Mouse (Mus musculus): Measurements from ENCODE around the gene Gtf2ird2. TPM values are rescaled to one million over a fixed set of nuclear protein-coding genes. Genes with fewer than 3 reads are reported as not detected.

The Gtf2ird2 gene
- polyA plus RNA-seq, 1 experiment from 2014 or later: 11.4 TPM

- 89% methylated on average over 6 of the region's 6 CpGs for WGBS
- peaks cover 60% of the 10 kb centered on the region for H3K36me3 ChIP-seq
- H3K4me3 ChIP-seq: no peak overlapping the region
- ATAC-seq (ENCODE audit: insufficient number of reproducible peaks, insufficient read depth, low FRiP score, low TSS enrichment): no peak
- H3K4me1 ChIP-seq: peaks cover 31% of the 10 kb centered on the region
- H3K9ac ChIP-seq: no peak overlapping the region
- no peak overlapping the region for H3K27ac ChIP-seq
- H3K4me2 ChIP-seq (replicated peaks): no peak overlapping the region
- H3K9me3 ChIP-seq: no peaks in the 10 kb centered on the region
- no peaks in the 10 kb centered on the region for H3K27me3 ChIP-seq
Observed at GRCm38 (mm10) chr5:134236796-134237195, 53.0 kb downstream of the Gtf2ird2 start.

GRCm38 (mm10) chr5:134237508-134237907, 53.7 kb downstream of the Gtf2ird2 start:
- 95% methylated on average over 11 of the region's 11 CpGs for WGBS
- Histone ChIP-seq H3K9me3 (no peaks in the 10 kb centered on the region), H3K4me1 (peaks cover 27% of the 10 kb centered on the region), H3K27me3 (no peaks in the 10 kb centered on the region), H3K36me3 (peaks cover 67% of the 10 kb centered on the region), H3K4me3 (no peak overlapping the region), H3K27ac (no peak overlapping the region), H3K9ac (no peak overlapping the region), H3K4me2 (replicated peaks) (no peak overlapping the region)
- ATAC-seq (ENCODE audit: insufficient number of reproducible peaks, insufficient read depth, low FRiP score, low TSS enrichment): no peak

GRCm38 (mm10) chr5:134237936-134238760, 54.3 kb downstream of the Gtf2ird2 start:
- ATAC-seq (ENCODE audit: insufficient number of reproducible peaks, insufficient read depth, low FRiP score, low TSS enrichment): no peak
- no peak overlapping the region for H3K4me2 ChIP-seq (replicated peaks)
- H3K4me3 ChIP-seq: no peak overlapping the region
- peaks cover 27% of the 10 kb centered on the region for H3K4me1 ChIP-seq
- no peak overlapping the region for H3K9ac ChIP-seq
- H3K27ac ChIP-seq: 0 out of 2 replicates have a peak overlapping the region, but pooled peaks have one; percentile 23
- 80% methylated on average over 28 of the region's 28 CpGs for WGBS
- no peaks in the 10 kb centered on the region for H3K9me3 ChIP-seq
- no peaks in the 10 kb centered on the region for H3K27me3 ChIP-seq
- peaks cover 73% of the 10 kb centered on the region for H3K36me3 ChIP-seq

DNA sequence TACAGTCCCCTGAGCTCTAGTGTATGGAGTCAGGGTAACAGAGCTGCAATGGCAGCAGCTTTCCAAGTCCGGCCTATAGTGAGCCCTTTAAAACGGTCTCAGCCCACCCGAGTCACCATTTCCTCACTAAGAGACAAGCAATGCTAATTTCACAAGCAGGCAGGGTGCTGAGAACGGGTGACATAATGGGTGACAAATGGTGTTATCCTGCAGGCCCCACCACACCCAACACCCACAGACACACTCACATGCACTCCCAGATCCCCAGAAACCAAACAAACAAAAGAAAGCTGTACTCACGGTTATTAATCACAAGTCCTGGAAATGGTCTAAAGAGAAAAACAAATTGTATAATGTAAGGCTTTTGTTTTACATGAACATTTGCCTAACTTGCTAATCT, 58.0 kb downstream of the Gtf2ird2 start:
- H3K36me3 ChIP-seq: peaks cover 100% of the 10 kb centered on the region
- no peaks in the 10 kb centered on the region for H3K4me1 ChIP-seq
- H3K4me3 ChIP-seq: no peak overlapping the region
- H3K9me3 ChIP-seq: no peaks in the 10 kb centered on the region
- H3K4me2 ChIP-seq (replicated peaks): no peak overlapping the region
- ATAC-seq (ENCODE audit: insufficient number of reproducible peaks, insufficient read depth, low FRiP score, low TSS enrichment): no peak
- H3K9ac ChIP-seq: no peak overlapping the region
- H3K27me3 ChIP-seq: no peaks in the 10 kb centered on the region
- H3K27ac ChIP-seq: no peak overlapping the region
- WGBS: 85% methylated on average over 5 of the region's 5 CpGs

DNA sequence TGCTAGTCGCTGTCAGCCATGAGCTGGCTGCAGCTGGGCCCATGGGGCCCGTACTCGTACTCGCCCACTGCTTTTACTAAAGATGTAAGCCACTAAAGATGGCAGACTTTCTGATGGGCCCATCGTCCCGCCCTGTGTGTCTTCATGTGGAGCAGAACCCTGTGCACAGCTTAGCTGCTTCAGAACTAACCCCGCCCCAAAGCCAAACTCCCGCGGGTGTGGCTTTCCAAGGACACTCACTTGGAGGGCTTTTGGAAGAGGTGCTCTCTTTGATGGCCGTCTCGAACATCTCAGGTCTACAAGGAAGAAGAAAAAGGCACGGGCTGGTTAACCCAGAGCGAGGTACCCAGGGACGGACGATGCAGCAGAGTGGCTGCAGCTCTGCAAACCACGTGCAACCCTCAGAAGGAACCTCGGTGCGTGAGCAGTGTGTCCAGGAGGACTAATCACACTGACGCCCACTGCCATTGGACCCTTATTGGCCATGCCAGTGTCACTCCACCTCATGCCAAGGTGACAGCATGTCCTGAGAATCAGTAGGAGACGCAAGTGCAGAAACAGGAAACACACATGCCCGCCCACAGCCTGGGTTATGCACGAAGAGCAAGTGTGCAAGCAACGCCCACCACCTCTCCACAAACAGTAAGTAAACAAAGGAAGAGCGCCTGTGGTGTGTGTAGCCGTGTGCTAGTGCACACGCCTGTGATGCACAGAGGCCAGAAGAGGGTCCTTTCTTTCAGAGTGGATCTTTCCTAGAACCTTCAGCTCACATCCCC, 60.0 kb downstream of the Gtf2ird2 start:
- ATAC-seq (ENCODE audit: insufficient number of reproducible peaks, insufficient read depth, low FRiP score, low TSS enrichment): no peak

GRCm38 (mm10) chr5:134244890-134245289, 61.1 kb downstream of the Gtf2ird2 start:
- Histone ChIP-seq H3K4me2 (replicated peaks) (no peak overlapping the region), H3K27me3 (no peaks in the 10 kb centered on the region), H3K36me3 (peaks cover 100% of the 10 kb centered on the region), H3K9ac (no peak overlapping the region), H3K9me3 (no peaks in the 10 kb centered on the region), H3K27ac (no peak overlapping the region), H3K4me1 (no peaks in the 10 kb centered on the region), H3K4me3 (no peak overlapping the region)
- WGBS: 93% methylated on average over 5 of the region's 5 CpGs
- no peak for ATAC-seq (ENCODE audit: insufficient number of reproducible peaks, insufficient read depth, low FRiP score, low TSS enrichment)

More for the DNA sequence above, 60.0 kb downstream of the Gtf2ird2 start:
- Histone ChIP-seq H3K4me1 (no peaks in the 10 kb centered on the region), H3K9me3 (no peaks in the 10 kb centered on the region), H3K27me3 (no peaks in the 10 kb centered on the region), H3K36me3 (peaks cover 100% of the 10 kb centered on the region), H3K27ac (no peak overlapping the region), H3K9ac (no peak overlapping the region), H3K4me2 (replicated peaks) (no peak overlapping the region), H3K4me3 (no peak overlapping the region)
- WGBS: 94% methylated on average over 26 of the region's 26 CpGs

DNA sequence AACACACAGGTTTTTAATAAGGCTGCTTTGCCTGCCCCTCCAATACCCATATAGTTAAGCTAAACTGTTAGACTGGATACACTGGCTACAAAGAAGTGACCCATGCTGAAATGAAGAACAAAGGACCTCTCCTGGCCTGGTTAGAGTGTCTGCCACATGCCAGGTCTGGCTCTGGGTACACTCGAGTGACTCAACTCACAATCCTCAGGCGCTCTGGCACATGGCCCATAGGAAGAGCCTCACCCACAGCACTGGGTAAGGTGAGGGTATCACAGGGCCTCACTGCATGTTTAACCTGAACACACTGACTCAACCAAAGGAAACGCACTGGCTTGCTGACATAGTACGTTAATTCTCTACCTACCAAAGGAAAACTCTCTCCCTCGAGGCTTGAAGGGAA, 62.3 kb downstream of the Gtf2ird2 start:
- H3K9me3 ChIP-seq: no peaks in the 10 kb centered on the region
- H3K27ac ChIP-seq: no peak overlapping the region
- WGBS: 90% methylated on average over 5 of the region's 5 CpGs
- no peak overlapping the region for H3K4me3 ChIP-seq
- peaks cover 100% of the 10 kb centered on the region for H3K36me3 ChIP-seq
- H3K9ac ChIP-seq: no peak overlapping the region
- ATAC-seq (ENCODE audit: insufficient number of reproducible peaks, insufficient read depth, low FRiP score, low TSS enrichment): no peak
- H3K4me2 ChIP-seq (replicated peaks): no peak overlapping the region
- H3K4me1 ChIP-seq: no peaks in the 10 kb centered on the region
- no peaks in the 10 kb centered on the region for H3K27me3 ChIP-seq

DNA sequence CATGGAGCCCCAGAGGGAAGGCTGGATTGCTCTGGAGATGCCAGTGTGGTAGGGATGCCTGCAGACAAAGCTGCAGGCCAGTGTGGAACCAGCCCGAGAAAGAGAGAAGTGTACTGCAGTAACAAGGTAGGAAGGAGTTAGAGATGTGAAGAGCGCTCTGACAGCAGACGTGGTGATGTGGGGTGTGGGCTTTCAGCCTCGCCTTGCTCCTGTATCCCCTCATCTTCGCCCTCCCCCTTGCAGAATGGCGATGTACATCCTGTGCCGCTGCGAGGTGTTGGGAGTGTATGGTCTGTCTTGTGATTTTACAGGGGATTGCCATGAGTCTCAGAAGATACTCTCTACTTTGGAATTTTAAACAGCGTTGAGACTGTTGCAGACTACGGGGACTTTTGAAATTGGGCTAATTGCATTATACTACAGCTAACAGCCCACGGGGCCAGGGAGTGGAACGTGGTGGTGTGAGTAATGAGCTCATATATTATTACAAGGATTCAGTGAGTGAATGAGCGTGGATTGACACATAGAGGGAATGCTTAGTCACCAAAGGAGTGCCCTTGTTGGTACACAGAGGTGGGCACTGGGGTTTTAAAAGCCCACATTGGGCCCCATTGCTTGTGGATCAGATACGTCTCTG, 64.9 kb downstream of the Gtf2ird2 start:
- ATAC-seq (ENCODE audit: insufficient number of reproducible peaks, insufficient read depth, low FRiP score, low TSS enrichment): no peak
- H3K9me3 ChIP-seq: no peaks in the 10 kb centered on the region
- H3K27me3 ChIP-seq: no peaks in the 10 kb centered on the region
- no peak overlapping the region for H3K9ac ChIP-seq
- H3K4me3 ChIP-seq: no peak overlapping the region
- peaks cover 99% of the 10 kb centered on the region for H3K36me3 ChIP-seq
- no peaks in the 10 kb centered on the region for H3K4me1 ChIP-seq
- no peak overlapping the region for H3K27ac ChIP-seq
- H3K4me2 ChIP-seq (replicated peaks): no peak overlapping the region
- WGBS: 86% methylated on average over 14 of the region's 14 CpGs

- Histone ChIP-seq H3K4me1 (no peaks in the 10 kb centered on the region), H3K9me3 (no peaks in the 10 kb centered on the region), H3K9ac (no peak overlapping the region), H3K27ac (no peak overlapping the region), H3K4me2 (replicated peaks) (no peak overlapping the region), H3K36me3 (peaks cover 99% of the 10 kb centered on the region), H3K4me3 (no peak overlapping the region), H3K27me3 (no peaks in the 10 kb centered on the region)
- no peak for ATAC-seq (ENCODE audit: insufficient number of reproducible peaks, insufficient read depth, low FRiP score, low TSS enrichment)
- 89% methylated on average over 8 of the region's 8 CpGs for WGBS
Observed at GRCm38 (mm10) chr5:134249245-134249649, 65.4 kb downstream of the Gtf2ird2 start.

DNA sequence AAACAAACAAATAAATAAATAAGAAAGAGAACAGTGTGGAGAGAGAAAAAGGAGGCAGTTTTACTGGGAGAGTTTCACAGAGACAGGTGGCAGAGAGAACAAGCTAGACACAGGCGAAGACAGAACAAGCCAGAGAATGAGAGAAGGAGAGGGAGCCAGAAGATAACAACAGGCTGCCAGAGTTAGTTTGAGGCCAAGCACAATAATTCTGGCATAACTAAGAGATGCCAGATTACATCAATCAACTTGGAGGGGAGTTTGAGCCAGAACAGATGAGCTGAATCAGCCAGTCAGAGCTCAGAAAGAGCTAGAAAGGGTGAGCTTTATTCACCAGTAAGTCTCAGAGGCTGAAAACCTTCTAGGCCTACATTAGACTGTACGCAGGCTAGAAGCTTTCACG, 66.8 kb downstream of the Gtf2ird2 start:
- H3K9ac ChIP-seq: no peak overlapping the region
- no peaks in the 10 kb centered on the region for H3K4me1 ChIP-seq
- no peak overlapping the region for H3K27ac ChIP-seq
- H3K4me3 ChIP-seq: no peak overlapping the region
- no peaks in the 10 kb centered on the region for H3K27me3 ChIP-seq
- ATAC-seq (ENCODE audit: insufficient number of reproducible peaks, insufficient read depth, low FRiP score, low TSS enrichment): no peak
- peaks cover 99% of the 10 kb centered on the region for H3K36me3 ChIP-seq
- no peaks in the 10 kb centered on the region for H3K9me3 ChIP-seq
- WGBS: 97% methylated on average over 3 of the region's 3 CpGs
- no peak overlapping the region for H3K4me2 ChIP-seq (replicated peaks)

GRCm38 (mm10) chr5:134251083-134251482, 67.3 kb downstream of the Gtf2ird2 start:
- WGBS: 98% methylated on average over 4 of the region's 4 CpGs
- no peak for ATAC-seq (ENCODE audit: insufficient number of reproducible peaks, insufficient read depth, low FRiP score, low TSS enrichment)
- Histone ChIP-seq H3K36me3 (peaks cover 99% of the 10 kb centered on the region), H3K27me3 (no peaks in the 10 kb centered on the region), H3K4me3 (no peak overlapping the region), H3K27ac (no peak overlapping the region), H3K9ac (no peak overlapping the region), H3K9me3 (no peaks in the 10 kb centered on the region), H3K4me2 (replicated peaks) (no peak overlapping the region), H3K4me1 (no peaks in the 10 kb centered on the region)
